Mouse (Mus musculus) bone marrow macrophage, adult 2 months (primary cell): ENCODE measurements around the gene Mknk2.

Source experiments
- CTCF ChIP-seq: IDR thresholded peaks from 2 replicates; pipeline ENCODE4 v1.5.1; 2012; ENCODE audit warnings: low read depth, mild to moderate bottlenecking, low read length, moderate library complexity
- POLR2A ChIP-seq: IDR thresholded peaks from 2 replicates; pipeline ENCODE4 v1.6.1; 2012; ENCODE audit warnings: mild to moderate bottlenecking, low read depth, low read length, borderline replicate concordance

- no peak for TF ChIP-seq CTCF
- TF ChIP-seq POLR2A: no peak
Observed at GRCm38 (mm10) chr10:80665459-80665858, 12.5 kb downstream of the Mknk2 start.
